Mouse (Mus musculus): ENCODE results near the gene Fut11.
"Not testable (repeated sequence)": the region's sequence is repeated elsewhere in the genome, so short reads cannot be mapped to it uniquely, and the experiment has no call there.

Gene Fut11

GRCm38 (mm10) chr14:20674064-20674833, 20.5 kb upstream of the Fut11 start, which contains the start of gene Sec24c:
Gene Sec24c, plus strand, starts transcription at chr14:20674308.
- DNase-seq (ENCODE audit: low spot score in 2 of 2) = peak; percentile 97 to 98

GRCm38 (mm10) chr14:20677906-20678305, 16.9 kb upstream of the Fut11 start:
- no peak for DNase-seq (ENCODE audit: low spot score in 2 of 2)

- DNase-seq (ENCODE audit: low spot score in 2 of 2) = no peak
These were observed 13.0 kb upstream of the Fut11 start for GRCm38 (mm10) chr14:20681742-20682141.

GRCm38 (mm10) chr14:20682498-20682897, 12.3 kb upstream of the Fut11 start:
- no peak for DNase-seq (ENCODE audit: low spot score in 2 of 2)

GRCm38 (mm10) chr14:20686576-20686975, 8.2 kb upstream of the Fut11 start:
- no peak for DNase-seq (ENCODE audit: low spot score in 2 of 2)

GRCm38 (mm10) chr14:20689009-20689408, 5.8 kb upstream of the Fut11 start:
- DNase-seq (ENCODE audit: low spot score in 2 of 2) = no peak

GRCm38 (mm10) chr14:20691772-20692171, 3.0 kb upstream of the Fut11 start:
- DNase-seq (ENCODE audit: low spot score in 2 of 2) = no peak

- DNase-seq (ENCODE audit: low spot score in 2 of 2) = no peak
These were observed 1.1 kb upstream of the Fut11 start for GRCm38 (mm10) chr14:20693589-20694101.

GRCm38 (mm10) chr14:20694185-20694883, 434 bp upstream of the Fut11 start:
- no peak for DNase-seq (ENCODE audit: low spot score in 2 of 2)

- no peak for DNase-seq (ENCODE audit: low spot score in 2 of 2)
These were observed 1.2 kb downstream of the Fut11 start for GRCm38 (mm10) chr14:20695761-20696520.

GRCm38 (mm10) chr14:20696986-20697385, 2.2 kb downstream of the Fut11 start:
- DNase-seq (ENCODE audit: low spot score in 2 of 2) = peak in 1 of 2 experiments; percentile 36

GRCm38 (mm10) chr14:20698515-20698914, 3.7 kb downstream of the Fut11 start:
- DNase-seq (ENCODE audit: low spot score in 2 of 2) = no peak

- no peak for DNase-seq (ENCODE audit: low spot score in 2 of 2)
These were observed 5.6 kb downstream of the Fut11 start for GRCm38 (mm10) chr14:20700362-20700761.

GRCm38 (mm10) chr14:20701554-20701953, 6.8 kb downstream of the Fut11 start:
- DNase-seq (ENCODE audit: low spot score in 2 of 2) = no peak

- no peak for DNase-seq (ENCODE audit: low spot score in 2 of 2)
These were observed 7.5 kb downstream of the Fut11 start for GRCm38 (mm10) chr14:20702096-20702740.

- peak; percentile 90 for DNase-seq (ENCODE audit: low spot score in 2 of 2)
These were observed 8.1 kb downstream of the Fut11 start, which contains the start of gene Chchd1 for GRCm38 (mm10) chr14:20702741-20703381. Gene Chchd1, plus strand, starts transcription at chr14:20703006.

GRCm38 (mm10) chr14:20703461-20703860, 8.7 kb downstream of the Fut11 start:
- not testable (repeated sequence) for DNase-seq (ENCODE audit: low spot score in 2 of 2)

- peak; percentile 89 for DNase-seq (ENCODE audit: low spot score in 2 of 2)
These were observed 12.7 kb downstream of the Fut11 start, which contains the start of gene Zswim8 for GRCm38 (mm10) chr14:20707201-20708190. Gene Zswim8, plus strand, starts transcription at chr14:20707552.

GRCm38 (mm10) chr14:20708239-20708638, 13.5 kb downstream of the Fut11 start:
- no peak for DNase-seq (ENCODE audit: low spot score in 2 of 2)

GRCm38 (mm10) chr14:20713832-20714231, 19.1 kb downstream of the Fut11 start:
- no peak for DNase-seq (ENCODE audit: low spot score in 2 of 2)
